In genomic region chr16:92300649-92301411, GRCm38 (mm10) we compare ENCODE assay signal across 7 mouse cellular contexts. TPM values are rescaled to one million over a fixed set of nuclear protein-coding genes. Genes with fewer than 3 reads are reported as not detected.
A peak's percentile ranks its signal among the peaks of the same experiment; 100 is the strongest.
DNase-seq lines count a peak whose midpoint lies in the region; ATAC-seq and TF ChIP-seq lines count a peak whose summit lies in the region.

TSS of gene Smim11 (plus strand) at chr16:92301286.

- H3K9ac ChIP-seq in intestine, postnatal 0 days (ENCODE audit: low read depth, low read length) = peak within 1 kb of the TSS; percentile 61
- peak within 1 kb of the TSS; percentile 80 for H3K9ac ChIP-seq in midbrain, embryonic 12.5 days (replicated peaks)

- peak; percentile 87 for ATAC-seq in intestine, postnatal 0 days
- peak; percentile 94 for ATAC-seq in midbrain, embryonic 12.5 days (ENCODE audit: low FRiP score, low read depth)

- peak within 1 kb of the TSS; percentile 78 for H3K4me2 ChIP-seq in intestine, postnatal 0 days (replicated peaks; ENCODE audit: low read depth)
- H3K4me2 ChIP-seq in midbrain, embryonic 12.5 days (replicated peaks) = peak within 1 kb of the TSS; percentile 70

- no peak for TF ChIP-seq CTCF in intestine, postnatal 0 days (IDR thresholded peaks at IDR 0.05; ENCODE audit: low read depth)
- no peak for TF ChIP-seq CTCF in small intestine, adult 2 months (IDR thresholded peaks at IDR 0.05; ENCODE audit: extremely low read depth, insufficient read length, insufficient replicate concordance, low read depth, low read length)

- peak within 1 kb of the TSS; percentile 88 for H3K27ac ChIP-seq in embryonic facial prominence, embryonic 10.5 days (replicated peaks)
- peak within 1 kb of the TSS; percentile 30; the same call in 1 of the 2 replicates for H3K27ac ChIP-seq in intestine, postnatal 0 days (ENCODE audit: low read depth, low read length)
- peak within 1 kb of the TSS; percentile 78 for H3K27ac ChIP-seq in midbrain, embryonic 12.5 days (replicated peaks)
- 0 out of 2 replicates have a peak within 1 kb of the TSS, but pooled peaks have one; percentile 3 for H3K27ac ChIP-seq in small intestine, adult 2 months (ENCODE audit: insufficient read depth, low read depth, low read length)

- 11% methylated on average over 32 of the region's 32 CpGs for WGBS in embryonic facial prominence, embryonic 10.5 days
- 8% methylated on average over 32 of the region's 32 CpGs for WGBS in intestine, postnatal 0 days
- 9% methylated on average over 32 of the region's 32 CpGs for WGBS in midbrain, embryonic 12.5 days
- WGBS in small intestine, adult 2 months = 6% methylated on average over 32 of the region's 32 CpGs

- TF ChIP-seq POLR2A in small intestine, adult 2 months (IDR thresholded peaks at IDR 0.05; ENCODE audit: low read depth, low read length) = peak; percentile 69

- H3K27me3 ChIP-seq in embryonic facial prominence, embryonic 10.5 days (replicated peaks; ENCODE audit: low read depth, poor library complexity, severe bottlenecking) = no peaks in the 10 kb centered on the region
- H3K27me3 ChIP-seq in intestine, postnatal 0 days (replicated peaks; ENCODE audit: control insufficient read depth, insufficient read depth, low read length) = no peaks in the 10 kb centered on the region
- H3K27me3 ChIP-seq in midbrain, embryonic 12.5 days = no peaks in the 10 kb centered on the region
- no peaks in the 10 kb centered on the region for H3K27me3 ChIP-seq in small intestine, adult 2 months (ENCODE audit: control insufficient read depth, insufficient read depth, low read length)

- intact Hi-C loops in left cerebral cortex, postnatal 4 days (cut with DNase I) = no loop called here

- H3K36me3 ChIP-seq in embryonic facial prominence, embryonic 10.5 days (replicated peaks) = peaks cover 7% of the 10 kb centered on the region
- peaks cover 4% of the 10 kb centered on the region; the same call in 1 of the 2 replicates for H3K36me3 ChIP-seq in intestine, postnatal 0 days (ENCODE audit: control insufficient read depth, insufficient read depth)
- H3K36me3 ChIP-seq in midbrain, embryonic 12.5 days = peaks cover 8% of the 10 kb centered on the region
- H3K36me3 ChIP-seq in small intestine, adult 2 months (ENCODE audit: control insufficient read depth, insufficient read depth, low read length) = peaks cover 2% of the 10 kb centered on the region; the same call in 1 of the 2 replicates

- H3K9me3 ChIP-seq in embryonic facial prominence, embryonic 10.5 days = no peaks in the 10 kb centered on the region
- no peaks in the 10 kb centered on the region for H3K9me3 ChIP-seq in intestine, postnatal 0 days (ENCODE audit: control insufficient read depth)
- H3K9me3 ChIP-seq in midbrain, embryonic 12.5 days = no peaks in the 10 kb centered on the region

- peak; percentile 93 for DNase-seq in adrenal gland, postnatal 10 days
- peak; percentile 95 for DNase-seq in embryonic facial prominence, embryonic 10.5 days (ENCODE audit: low spot score)
- peak; percentile 79 for DNase-seq in gonadal fat pad, adult 2 months (ENCODE audit: low read depth)
- peak; percentile 95 for DNase-seq in left cerebral cortex, postnatal 4 days

- peaks cover 24% of the 10 kb centered on the region for H3K4me1 ChIP-seq in embryonic facial prominence, embryonic 10.5 days
- 0 out of 2 replicates have a peak, but pooled peaks cover 6% of the 10 kb centered on the region for H3K4me1 ChIP-seq in intestine, postnatal 0 days (replicated peaks; ENCODE audit: control insufficient read depth, insufficient read depth, low read length)
- H3K4me1 ChIP-seq in midbrain, embryonic 12.5 days = peaks cover 18% of the 10 kb centered on the region
- H3K4me1 ChIP-seq in small intestine, adult 2 months (ENCODE audit: control insufficient read depth, insufficient read depth, insufficient read length, low read length) = peaks cover 10% of the 10 kb centered on the region; the same call in 1 of the 2 replicates

- peak within 1 kb of the TSS; percentile 71 for H3K4me3 ChIP-seq in embryonic facial prominence, embryonic 10.5 days
- H3K4me3 ChIP-seq in intestine, postnatal 0 days (ENCODE audit: low read depth, low read length) = peak within 1 kb of the TSS; percentile 74
- H3K4me3 ChIP-seq in midbrain, embryonic 12.5 days = peak within 1 kb of the TSS; percentile 72
- peak within 1 kb of the TSS; percentile 79 for H3K4me3 ChIP-seq in small intestine, adult 2 months (ENCODE audit: low read depth, low read length)

RNA-seq across cellular contexts. Expression of gene Smim11, which starts in this region (rescaled TPM):
- total RNA-seq in adrenal gland, postnatal 10 days (2021) = 10 to 100 TPM; 50.7 to 53.0 TPM
- 122 and 125 TPM in 2 replicates for polyA plus RNA-seq in embryonic facial prominence, embryonic 10.5 days (2016; fragmentation: Nextera tagmentation; extraction: Ambion mirVana)
- polyA plus RNA-seq in gonadal fat pad, adult 2 months (2012; rRNA removed) = 14.4 and 20.0 TPM in 2 replicates
- 91.3 and 93.0 TPM in 2 replicates for polyA plus RNA-seq in intestine, postnatal 0 days (2015; fragmentation: Nextera tagmentation; extraction: Ambion mirVana)
- total RNA-seq in left cerebral cortex, postnatal 4 days (2021) = 10 to 100 TPM; 13.4 to 16.3 TPM
- polyA plus RNA-seq in midbrain, embryonic 12.5 days (2016; fragmentation: Nextera tagmentation; extraction: Ambion mirVana) = 126 and 127 TPM in 2 replicates
- polyA plus RNA-seq in small intestine, adult 2 months (2012; rRNA removed) = 14.6 and 18.2 TPM in 2 replicates

Comparison
In these comparisons a context has a peak if more than half of its experiments do, and no peak if none do; other contexts are left out.
1. Peak in every context shown above with its lines: DNase-seq, ATAC-seq, H3K4me3 ChIP-seq and H3K27ac ChIP-seq.
2. H3K27ac ChIP-seq: peak in every context shown above with its lines; median percentile 88 in embryonic facial prominence, embryonic 10.5 days; 78 in midbrain, embryonic 12.5 days; 30 in intestine, postnatal 0 days; 3 in small intestine, adult 2 months.